Mouse (Mus musculus) frontal cortex, postnatal 25 days (tissue): ENCODE results near the gene Aes.

Experiments used
- DNase-seq, 2 experiments: peaks; one replicate each; pipeline ENCODE4 v3.0.0; 2022; ENCODE audit warnings: low spot score in 2 of 2

The Aes gene

DNA sequence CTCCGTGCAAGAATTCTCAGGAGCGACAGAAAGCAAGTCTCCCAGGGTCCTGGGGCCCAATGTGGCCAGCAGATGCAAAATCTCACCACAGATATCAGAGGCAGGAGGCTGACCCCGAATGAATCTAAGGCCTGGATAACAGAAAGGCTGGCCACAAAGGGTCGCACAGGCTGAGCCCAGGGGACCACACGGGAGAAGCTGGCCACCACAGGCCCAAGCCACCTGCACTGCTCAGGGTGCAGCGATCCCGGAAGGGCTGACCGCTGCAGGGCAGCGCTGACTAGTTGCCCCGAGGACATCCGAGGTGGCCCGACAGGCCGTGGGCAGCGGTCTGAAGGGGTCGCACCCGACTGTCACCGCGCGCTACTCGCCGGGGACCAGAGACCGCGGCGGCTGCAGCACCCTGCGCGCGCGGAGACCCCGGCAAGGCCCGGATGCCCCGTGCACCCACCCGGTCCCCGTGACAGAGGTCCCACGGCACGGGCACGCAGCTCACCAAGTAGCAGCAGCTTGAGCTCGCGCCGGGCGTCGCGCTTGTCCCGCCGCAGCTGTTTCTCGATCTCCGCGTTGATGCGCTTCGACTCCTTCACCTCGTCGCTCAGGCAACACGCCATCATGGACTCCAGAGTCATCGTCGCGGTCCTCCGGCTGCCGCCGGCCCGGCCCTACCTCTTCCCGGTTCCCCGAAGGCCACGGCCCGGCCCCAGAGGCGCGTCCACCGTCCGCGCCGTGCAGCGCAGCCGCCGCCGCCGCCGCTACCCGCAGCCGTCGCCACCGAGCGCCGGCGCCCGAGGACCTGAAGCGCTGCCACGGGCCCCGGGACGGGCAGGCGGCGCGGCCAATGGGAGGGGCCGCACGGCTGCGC is 14.8 kb upstream of the Aes start:
- DNase-seq, result no peak

GRCm38 (mm10) chr10:81545161-81545747 is 14.0 kb upstream of the Aes start, which contains the start of gene Gna11:
Gene Gna11, minus strand, starts transcription at chr10:81545190.
- peak; percentile 96 to 98 for DNase-seq

- DNase-seq, result no peak
Observed at GRCm38 (mm10) chr10:81546332-81546731, 13.0 kb upstream of the Aes start.

DNA sequence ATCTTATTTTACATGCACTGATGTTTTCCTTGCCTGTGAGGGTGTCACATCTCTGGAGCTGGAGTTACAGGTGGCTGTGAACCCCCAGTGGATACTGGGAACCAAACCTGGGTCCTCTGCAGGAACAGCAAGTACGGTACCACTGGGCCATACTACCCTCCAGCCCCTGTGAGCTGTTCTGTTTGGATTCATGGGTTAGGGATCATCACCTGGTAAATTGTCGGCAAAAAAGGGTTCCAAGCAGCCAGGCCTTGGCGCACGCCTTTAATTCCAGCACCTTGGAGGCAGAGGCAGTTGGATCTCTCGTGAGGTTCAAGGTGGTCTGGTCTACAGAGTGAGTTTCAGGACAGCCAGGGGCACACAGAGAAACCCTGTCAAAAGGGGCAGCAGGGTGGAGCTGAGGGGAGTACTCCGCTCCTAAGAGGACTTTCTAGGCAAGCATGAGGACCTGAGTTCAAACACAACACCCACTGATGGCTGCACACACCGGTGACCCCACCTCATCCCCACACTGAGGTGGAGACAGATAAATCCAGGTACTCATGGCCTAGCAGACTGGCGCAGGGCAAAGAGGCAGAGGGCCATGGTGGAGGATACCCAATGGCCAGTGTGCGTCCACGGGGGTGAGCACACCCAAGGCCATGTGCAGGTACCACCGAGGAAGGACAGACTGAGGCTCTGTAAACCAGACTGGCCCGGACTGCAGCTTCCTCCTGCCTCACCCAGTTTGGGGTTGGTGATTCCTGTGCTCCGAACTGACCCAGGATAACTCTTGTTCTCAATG is 12.3 kb upstream of the Aes start:
- DNase-seq, result no peak

DNA sequence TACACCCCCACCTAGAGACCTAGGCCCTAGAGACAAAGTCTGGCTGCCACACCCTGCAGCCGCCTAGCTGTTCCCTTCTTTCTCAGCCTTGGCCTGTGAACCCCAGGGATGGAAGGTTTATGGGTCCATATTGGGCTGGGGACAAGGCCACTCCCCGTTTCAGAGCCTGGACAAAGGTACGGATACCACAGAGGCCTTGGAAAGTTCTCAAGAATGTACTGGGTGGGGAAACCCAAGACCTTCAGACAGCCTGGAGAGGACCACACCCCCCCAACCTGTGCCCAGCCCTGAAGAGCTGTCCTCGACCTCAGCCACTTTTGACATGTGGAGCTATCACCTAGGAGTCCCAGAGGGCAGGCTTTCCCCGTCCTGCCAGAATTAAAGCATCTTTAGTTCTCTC is 10.3 kb upstream of the Aes start:
- no peak for DNase-seq

GRCm38 (mm10) chr10:81550257-81550656 is 9.0 kb upstream of the Aes start:
- no peak for DNase-seq

DNA sequence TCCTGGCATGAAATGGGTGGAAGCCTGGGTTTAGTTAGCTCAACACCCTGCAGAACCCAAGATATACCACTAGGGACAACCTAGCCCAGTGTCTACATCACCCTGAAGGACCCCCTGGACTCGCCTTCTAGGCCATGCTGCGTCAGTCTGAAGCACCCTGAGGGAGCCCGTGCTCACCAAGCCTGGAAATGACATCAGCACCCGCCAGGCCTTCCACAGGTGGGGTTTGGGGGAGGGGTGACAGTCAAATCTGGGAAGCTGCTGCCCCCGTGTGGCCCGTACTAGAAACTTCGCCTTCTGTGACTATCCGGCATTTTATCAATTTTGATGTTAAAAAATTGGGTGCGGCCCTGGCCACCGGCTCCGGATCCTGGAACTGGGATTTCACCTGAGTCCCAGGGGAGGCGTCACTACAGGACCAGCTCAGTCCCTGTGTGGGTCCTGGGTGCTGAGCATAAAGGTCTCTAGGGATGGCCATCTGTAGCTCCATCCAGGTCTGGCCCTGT is 7.6 kb upstream of the Aes start:
- DNase-seq, result peak; percentile 59 to 68

DNA sequence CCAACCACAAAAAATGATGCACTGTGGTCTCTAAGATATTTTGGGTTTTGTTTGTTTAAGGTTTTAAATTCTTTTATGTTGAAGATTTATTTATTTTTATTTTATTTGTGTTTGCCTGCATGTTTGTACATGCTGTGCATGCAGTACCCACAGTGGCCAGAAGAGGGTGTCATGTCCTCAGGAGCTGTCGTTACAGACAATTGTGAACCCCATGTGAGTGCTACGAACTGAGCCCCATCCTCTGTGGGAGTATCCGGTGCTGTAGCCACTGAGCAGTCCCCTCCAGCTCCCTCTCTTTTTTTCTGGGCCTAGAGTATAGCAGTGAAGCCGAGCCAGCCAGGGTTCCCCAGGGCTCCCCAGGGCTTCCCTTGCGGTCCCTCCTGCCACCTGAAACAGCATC is 6.1 kb upstream of the Aes start:
- no peak for DNase-seq

DNA sequence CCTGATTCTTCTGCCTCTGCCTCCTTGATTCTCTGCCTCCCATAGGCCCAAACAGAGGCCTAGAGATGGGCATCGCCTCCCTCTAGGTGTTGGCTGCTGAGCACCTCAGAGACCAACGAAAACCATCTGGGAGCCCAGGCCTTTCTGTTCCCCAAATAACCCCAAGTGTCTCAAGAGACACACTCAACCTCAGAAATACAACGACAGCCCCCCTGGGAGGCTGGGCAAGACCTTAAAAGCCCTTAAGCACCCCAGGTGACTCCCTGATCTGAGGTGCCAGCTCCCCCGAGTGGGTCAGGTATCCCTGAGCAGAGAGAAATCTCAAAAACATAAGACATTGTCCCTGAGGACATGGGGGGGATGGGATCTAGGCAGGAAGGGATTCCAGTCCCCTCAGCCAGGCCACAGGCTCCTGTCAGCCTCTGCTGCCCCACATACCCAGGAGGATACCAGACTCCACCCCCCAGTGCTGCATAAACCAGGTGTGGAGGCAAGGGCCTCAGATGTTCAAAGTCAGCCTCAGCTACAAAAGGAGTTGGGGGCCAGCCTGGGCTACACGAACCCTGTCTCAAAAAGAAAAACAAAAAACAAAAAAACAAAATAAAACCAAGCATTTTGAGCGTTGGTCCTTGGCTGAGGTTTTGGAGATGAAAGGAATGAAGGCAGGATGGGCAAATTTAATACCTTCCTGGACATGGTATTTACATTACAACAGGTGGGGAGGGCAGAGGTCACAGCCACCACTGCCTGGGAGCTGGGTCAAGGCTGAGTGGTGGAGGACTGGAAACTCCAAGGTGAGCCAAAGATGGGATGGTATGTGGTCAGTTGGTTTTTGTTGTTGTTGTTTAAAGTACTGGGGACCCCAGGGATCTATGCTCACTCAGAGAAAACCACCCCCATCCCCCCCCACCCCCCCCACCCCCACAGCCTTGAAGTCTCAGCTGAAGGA is 5.2 kb upstream of the Aes start:
- DNase-seq, result no peak

GRCm38 (mm10) chr10:81556282-81556681 is 3.0 kb upstream of the Aes start:
- no peak for DNase-seq

DNA sequence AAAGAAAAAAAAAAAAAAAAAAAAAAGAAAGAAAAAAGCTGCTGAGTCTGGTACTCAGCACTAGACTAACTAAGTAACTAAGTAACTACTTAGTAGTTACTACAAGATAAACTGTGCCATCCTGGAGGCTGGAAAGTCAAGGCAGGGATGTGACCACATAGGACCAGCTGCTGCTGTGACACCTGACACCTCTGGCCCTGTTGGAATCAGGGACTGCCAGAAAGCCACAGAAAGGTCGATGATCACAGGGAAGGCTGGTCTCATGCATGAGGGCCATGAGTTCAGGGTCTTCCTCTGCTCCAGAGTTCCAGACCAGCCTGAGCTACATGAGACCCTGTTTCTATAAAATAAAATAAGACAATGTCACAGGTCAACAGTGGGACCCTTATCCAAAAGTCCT is 1.8 kb upstream of the Aes start:
- no peak for DNase-seq

GRCm38 (mm10) chr10:81559627-81560539 is 595 bp downstream of the Aes start:
- DNase-seq, result peak; percentile 49 to 56

DNA sequence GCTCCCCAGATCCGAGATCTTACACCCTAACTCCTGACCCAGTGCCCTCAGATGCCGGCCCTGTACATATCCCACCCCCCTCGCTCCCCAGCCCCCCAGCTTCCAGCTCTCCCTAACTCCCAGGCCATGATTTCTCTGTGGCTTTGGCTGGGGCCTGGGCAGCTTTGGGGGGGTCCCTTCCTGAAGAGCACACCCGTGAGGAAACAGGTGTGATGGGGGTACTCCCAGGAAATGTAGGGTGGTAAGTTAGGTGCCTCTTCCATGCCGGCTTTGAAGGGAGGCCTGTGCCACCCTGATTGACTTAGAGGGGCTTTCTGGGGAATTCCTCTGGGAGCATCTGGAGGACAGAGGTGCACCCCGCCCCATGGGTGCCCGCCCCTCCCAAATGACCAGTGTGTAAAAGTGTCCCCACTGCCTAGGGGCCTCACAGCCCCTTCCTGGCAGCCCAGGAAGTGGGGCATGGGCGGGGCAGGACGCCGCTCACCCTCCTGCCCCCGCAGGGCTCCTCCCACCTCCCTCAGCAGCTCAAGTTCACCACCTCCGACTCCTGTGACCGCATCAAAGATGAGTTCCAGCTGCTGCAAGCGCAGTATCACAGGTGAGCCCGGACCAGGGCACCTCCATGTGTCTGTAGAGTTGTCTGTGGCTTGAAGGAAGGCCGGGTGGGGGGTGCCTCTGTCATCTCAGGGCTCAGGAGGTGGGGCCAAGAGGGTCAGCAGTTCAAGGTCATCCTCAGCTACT is 1.6 kb downstream of the Aes start:
- no peak for DNase-seq

DNA sequence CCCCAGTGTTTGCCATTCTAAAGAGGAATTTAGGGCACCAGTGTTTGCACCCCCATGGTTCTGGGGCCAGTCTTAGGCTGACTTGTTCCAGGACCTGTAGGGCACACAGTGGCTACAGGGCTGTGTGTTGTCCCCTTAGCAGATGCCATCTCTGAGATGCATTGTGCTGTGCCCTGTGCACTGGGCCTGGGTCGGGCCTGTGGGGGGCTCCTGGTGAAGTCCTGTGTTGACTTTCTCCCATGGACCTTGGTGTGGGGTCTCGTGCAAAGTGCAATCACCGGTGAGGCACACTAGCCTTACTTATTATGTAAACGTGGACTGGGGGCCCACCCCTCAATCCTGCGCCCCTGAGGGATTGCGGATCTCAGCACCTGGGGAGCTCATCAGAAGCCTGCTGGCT is 3.1 kb downstream of the Aes start:
- no peak for DNase-seq

DNA sequence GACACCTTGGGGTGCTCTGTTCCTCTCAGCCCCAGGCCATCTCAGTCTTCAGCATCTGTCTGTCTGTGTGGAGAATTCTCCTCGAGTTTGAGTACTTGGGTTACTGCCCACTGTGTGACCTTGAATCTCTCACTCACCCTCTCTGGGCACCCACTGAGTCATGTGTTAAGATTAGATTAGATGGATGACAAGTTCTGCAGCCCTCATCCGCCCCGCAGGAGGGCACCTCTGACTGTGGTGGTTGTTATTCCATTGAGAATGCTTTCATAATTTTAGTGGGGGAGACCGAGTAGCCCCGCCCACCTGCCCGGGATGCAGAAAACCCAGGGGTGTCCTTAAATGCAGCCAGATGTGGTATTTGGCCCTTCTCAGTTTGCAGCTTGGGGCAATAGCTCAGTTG is 4.2 kb downstream of the Aes start:
- no peak for DNase-seq

- no peak for DNase-seq
Observed at GRCm38 (mm10) chr10:81564216-81564615, 4.9 kb downstream of the Aes start.

- DNase-seq, result no peak
Observed at GRCm38 (mm10) chr10:81564734-81565133, 5.4 kb downstream of the Aes start.

GRCm38 (mm10) chr10:81565257-81566228 is 6.3 kb downstream of the Aes start:
- DNase-seq, result no peak
